Mouse (Mus musculus) WW6 (cell line): ENCODE results near the gene Hhex.
A peak's percentile ranks its signal among the peaks of the same experiment; 100 is the strongest.

Source experiments
- DNase-seq: peaks from one replicate; pipeline ENCODE4 v3.0.0-alpha.2; 2013; ENCODE audit warnings: low read depth, low spot score

The Hhex gene

DNA sequence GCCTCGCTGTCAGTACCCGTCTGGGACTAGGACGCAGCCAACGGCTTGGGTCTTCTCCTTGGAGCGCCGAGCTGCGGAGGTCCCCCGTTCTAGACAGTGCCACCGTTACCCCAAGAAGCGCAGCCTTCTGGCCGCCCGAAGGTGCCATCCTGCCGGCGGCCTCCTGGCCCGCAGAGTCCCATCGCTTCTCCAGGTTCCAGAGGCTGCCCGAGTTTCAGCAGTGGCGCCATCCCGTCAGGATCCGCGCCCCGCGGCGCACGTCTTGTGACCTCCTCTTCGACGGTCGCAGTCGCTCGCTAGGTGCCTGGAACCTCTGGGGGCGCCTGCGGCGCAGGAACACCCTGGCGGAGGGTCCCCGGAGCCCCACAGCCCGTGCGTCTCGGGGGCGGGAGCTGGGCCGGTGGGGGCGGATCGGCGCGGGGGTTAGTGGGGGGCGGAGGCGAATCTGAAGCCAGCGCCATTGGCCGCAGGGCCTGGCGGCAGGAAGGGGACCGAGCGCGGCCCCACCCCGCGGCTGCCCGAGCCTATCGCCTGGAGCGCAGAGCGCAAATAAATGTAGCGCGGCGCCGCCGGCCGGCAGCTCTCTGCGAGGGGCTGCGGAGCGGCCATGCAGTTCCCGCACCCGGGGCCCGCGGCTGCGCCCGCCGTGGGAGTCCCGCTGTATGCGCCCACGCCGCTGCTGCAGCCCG, at the start of gene Hhex:
Hhex (plus strand) TSS at position 548 of the 689 bp plus-strand sequence.
- DNase-seq: peak; percentile 55

DNA sequence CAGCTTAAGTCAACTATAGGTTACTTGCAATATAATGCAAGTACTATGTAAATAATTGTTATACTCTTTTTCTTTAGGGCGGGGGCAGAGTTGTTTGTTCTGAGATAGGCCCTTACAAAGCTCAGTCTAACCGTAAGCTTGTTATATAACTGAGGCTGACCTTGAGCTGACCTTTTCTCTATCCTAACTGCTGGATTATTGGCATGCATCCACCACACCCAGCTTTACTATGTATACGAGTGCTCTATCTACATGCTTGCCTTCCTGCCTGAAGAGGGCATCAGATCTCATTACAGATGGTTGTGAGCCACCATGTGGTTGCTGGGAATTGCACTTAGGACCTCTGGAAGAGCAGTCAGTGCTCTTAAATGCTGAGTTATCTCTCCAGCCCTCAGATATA, 48.5 kb upstream of the Hhex start:
- no peak for DNase-seq

DNA sequence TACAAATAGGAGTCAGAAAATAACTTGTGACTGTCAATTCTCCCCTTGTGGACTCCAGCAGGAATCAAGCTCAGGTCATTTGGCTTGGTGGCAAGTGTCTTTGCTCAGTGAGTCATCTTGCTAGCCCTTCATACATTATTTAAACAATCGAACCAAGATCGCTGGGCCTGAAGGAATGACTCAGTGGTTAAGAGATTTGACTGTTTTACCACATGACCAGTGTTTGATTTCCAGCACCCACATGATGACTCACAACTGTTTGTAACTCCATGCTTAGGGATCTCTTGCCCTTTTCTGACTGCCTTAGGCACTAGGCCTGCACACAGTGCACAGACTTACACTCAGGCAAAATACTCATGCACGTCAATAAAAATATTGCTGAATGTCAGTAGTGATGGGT, 42.7 kb upstream of the Hhex start:
- no peak for DNase-seq

DNA sequence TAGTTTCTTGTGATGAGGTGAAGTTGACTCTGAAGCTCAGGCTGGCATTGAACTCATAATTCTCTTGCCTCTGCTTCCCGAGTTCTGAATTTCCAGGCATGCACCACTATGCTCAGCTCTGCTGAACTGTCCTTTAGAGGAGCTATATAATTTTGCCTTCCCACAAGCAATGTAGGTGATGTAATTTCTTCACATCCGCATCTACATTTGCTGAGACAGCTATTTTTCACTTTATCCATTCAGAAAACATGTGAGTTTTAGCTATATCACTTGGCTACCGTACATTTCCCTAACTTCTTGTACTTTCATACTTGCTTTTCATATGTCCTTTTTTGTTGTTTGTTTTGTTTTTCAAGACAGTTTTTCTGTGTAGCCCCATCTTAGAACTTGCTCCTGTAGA, 38.3 kb upstream of the Hhex start:
- no peak for DNase-seq

DNA sequence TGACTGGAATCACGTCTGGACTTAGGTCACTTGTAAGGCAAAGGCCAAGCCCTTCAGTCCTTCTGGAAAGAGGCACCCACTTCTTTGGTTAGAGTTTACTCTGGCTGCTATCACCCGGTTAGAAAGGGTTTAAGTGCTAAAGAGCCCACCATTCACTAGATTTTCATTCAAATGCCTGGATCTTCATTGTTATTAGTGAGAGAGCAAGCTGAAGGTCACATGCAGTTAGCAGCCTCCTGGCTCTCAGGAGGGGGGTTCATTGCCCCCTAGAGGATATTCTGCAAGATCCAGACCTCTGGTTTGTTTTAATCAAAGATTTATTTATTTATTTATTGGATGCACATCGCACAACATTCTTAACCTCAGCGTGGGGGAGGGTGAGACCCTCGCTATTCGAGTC, 33.7 kb upstream of the Hhex start:
- DNase-seq: no peak

DNA sequence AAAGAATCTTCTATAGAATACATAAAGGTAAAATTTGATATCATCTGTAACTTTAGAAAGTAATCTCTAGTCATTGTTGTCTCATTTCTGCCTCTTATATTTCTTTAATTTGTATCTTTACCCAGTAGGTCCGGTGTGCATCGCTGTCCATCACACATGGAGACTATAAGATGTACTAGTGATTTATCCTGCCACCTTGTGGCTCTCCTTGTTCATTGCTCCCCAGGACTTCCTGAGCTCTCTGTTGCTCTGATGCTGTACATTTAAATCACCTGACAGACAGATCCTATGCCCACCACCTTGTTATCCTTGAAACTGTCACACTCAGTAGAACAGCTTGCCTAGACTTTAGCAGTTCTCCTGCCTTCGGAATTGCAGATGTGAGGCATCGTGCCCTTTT, 16.3 kb upstream of the Hhex start:
- DNase-seq: no peak

DNA sequence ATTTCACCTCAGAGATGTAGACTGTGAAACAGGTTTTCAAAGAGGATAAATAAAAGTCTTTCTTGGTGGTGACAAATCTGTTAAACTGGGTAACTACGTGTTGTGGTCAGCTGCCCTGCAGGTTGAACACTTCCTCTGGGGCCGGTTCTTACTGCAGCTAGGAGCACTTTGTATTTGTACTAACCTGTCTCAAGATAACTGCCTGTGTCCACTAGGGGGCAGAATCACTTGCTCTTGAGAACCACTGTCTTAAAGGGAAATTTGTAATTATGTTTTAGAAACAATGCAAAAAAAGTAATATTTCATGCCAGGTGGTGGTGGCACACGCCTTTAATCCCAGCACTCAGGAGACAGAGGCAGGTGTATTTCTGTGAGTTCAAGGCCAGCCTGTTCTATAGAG, 15.0 kb upstream of the Hhex start:
- DNase-seq: no peak

DNA sequence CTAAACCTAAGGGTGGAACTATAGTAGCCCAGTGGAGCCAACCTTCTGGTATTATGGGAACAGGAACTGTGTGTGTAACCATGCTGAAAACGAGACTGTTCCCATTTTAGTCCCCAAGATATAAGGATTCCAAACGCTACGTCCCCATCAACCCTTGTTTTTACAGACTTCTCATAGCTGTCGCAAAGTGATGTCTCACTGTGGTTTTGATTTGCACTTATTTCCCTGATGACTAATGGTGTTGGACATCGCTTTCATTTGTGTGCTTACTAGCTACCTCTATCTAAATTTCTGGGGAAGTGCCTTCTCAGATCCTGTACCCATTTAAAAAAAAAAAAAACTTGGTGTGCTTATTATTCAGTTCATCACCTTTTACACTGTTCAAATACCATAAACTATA, 6.0 kb upstream of the Hhex start:
- no peak for DNase-seq

DNA sequence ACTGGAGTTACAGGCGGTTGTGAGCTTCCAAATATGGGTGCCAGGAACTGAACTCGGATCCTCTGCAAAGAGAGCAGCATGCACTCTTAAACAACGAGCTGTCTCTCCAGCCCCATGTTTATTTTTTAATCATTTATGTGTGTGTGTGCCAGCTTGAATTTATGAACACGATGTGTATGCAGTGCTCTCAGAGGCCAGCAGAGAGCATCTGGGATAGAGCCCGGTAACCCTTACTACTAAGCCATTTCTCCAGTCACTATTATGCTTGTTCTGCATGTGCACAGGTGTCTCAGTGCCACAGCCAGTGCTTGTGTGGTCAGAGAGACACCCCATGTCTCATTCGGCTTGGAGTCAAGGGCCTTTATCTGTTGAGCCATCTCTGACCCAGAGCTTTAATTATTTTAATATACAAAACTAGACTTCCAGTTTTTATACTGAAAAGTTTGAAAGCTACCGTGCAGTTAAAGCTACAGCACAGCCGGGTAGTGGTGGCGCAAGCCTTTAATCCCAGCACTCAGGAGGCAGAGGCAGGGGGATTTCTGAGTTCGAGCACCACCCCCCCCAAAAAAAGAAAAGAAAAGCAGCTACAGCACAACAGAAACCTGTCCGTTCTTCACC, 3.4 kb upstream of the Hhex start:
- no peak for DNase-seq

DNA sequence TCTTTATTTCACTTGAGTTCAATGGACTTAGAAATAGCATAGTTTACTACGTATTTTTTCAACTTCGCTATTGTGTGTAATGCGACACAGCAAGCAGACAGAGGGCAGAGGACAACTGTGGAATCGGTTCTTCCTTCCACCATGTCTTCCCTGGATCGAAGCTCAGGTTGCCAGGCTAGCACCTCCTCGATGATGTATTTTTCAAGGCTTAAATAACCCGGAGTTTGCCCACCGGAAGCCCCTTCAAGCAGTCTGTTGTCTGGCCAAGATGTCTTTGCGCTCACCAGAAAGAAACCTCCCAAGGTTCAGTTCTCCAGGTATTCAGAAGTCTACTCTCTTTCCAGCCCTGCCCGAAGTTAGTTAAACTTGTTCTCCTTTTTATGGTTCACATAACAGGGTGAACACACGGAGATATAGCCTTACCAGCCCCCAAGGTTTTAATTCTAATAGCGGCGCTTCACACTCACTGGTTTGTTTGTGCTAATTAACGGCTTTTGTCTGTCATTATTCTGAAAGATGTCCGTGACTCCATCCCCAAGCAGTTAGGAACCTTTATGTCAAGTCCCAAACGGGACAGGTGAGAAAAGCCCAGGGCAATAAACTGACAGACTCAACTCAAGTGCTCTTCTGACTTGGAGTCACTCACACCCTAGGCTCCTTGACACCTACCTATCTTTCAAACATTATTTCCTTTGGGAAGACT, 1.6 kb upstream of the Hhex start:
- no peak for DNase-seq

DNA sequence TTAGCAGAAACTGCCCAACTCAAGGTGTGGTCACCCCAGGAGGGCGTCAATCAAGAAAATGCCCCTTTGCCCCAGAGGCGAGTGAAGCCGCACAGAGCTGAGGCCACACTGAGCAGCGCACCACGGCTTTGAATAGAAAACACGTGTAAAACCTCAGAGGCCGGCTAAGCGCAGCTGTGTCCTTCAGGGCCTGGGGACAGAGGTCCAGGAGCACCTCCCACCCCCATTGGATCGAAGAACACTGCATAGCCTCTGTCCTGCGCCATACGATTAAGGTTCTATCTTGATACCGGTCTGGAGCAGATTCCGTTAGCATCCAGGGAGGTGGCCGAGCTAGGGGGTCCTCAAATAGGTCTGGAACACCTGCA, 731 bp upstream of the Hhex start:
- peak; percentile 18 for DNase-seq

DNA sequence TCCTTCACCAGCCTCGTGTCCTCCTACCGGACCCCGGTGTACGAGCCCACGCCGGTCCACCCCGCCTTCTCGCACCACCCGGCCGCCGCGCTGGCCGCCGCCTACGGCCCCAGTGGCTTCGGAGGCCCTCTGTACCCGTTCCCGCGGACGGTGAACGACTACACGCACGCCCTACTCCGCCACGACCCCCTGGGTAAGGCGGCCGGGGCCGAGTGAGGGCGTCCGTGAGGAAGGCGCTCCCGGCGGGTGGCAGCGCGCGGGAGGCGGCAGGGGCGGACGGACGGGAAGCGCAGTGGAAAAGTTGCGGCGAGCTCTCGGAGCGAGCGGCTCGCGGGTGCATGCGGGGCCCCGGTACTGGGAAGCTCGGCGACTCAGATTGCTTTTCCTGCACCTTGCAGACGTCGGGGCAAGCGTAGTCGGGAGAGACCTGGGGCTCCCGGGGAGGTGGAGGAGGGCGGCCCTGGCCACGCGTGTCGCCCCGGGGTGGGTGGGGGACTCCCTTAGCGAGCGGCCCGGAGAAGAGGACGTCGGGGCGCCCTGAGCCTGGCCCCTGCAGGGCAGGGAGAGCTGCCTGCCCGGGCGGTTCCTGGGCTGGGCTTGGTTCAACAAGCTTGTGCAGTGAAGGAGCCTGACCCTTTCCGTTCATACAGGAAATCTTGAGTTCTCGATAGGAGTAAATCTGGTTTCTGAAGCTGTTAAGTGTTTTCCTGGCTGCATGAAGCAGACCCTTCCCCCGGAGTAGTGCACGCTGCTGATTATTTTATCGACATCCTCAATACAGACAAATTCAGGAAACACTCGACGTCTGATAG, 637 bp downstream of the Hhex start:
- peak; percentile 14 for DNase-seq

DNA sequence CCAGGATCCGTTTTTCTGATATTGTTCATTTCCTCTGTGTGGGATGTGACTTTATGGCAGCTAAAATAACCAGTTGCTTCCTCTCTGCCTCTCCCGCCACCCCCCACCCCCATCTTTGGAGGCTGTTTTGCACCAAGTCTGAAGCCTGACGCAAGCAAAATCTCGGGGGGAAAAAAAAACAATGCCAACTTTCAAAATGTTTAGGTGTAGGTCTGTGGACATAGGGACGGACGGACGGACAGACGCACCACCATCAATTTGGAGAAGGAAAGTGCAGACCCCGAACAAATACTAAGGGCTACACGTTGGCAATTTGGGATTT, 1.2 kb downstream of the Hhex start:
- DNase-seq: no peak

DNA sequence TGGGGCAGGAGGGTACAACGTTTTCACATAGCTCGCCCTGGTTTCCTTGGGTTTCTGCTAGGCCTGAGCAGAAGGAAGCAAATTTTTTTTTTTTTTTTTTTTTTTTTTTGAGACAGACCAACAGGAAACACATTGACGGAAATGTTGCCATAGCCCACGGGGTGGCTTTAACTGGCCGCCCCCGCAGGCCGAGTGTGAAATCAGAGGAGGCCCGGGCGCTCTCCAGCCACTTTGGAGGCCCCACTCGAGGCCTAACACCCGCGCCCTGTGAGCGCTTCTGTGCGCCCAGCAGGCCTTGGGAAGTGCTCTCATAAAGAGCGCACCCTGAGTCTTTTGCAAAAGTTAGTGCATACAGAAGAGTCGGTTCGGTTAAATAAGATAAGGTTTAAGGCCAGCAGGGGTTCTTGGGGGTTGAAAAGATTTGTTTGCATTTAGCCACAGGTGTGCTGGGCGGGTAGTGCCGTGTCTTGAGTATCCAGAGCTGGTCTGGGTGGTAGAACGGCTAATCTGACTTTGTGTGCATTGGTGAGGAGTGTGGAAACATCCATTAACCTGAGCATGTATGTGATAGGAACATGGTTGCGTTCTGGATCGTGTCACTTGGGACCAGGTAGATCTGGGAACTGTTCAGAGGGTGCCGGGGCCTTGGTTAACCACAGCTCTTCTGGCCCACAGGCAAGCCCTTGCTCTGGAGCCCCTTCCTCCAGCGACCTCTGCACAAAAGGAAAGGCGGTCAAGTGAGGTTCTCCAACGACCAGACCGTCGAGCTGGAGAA, 2.1 kb downstream of the Hhex start:
- no peak for DNase-seq

DNA sequence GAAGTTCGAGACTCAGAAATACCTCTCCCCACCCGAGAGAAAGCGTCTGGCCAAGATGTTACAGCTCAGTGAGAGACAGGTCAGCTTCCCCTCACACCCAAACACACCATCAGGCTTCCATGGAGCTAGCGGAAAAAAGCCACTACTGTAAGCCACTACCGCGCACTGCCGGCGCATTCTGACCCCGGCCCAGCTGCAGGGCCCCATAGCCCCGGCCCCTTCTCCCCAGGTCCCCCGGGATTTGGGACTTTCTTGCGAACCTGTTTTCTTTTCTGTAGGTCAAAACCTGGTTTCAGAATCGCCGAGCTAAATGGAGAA, 2.6 kb downstream of the Hhex start:
- DNase-seq: no peak

DNA sequence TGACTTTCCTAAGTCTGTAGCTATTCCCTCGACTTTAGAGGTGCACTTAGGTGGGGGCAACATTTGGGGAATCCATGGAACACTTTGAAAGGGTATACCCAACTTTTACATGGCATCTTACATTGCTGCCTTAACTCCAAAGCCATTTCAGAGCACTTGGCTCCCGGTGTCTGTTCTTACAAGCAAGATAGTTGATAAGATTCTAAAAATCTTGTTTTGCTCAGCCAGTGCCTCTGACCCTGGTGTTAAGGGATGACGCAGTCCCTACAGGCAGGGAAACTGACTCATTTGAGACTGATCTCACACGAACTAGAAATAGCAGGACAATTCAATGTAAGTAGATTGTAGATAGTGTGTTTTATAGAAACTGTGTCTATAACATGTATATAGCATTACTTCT, 5.6 kb downstream of the Hhex start:
- no peak for DNase-seq

DNA sequence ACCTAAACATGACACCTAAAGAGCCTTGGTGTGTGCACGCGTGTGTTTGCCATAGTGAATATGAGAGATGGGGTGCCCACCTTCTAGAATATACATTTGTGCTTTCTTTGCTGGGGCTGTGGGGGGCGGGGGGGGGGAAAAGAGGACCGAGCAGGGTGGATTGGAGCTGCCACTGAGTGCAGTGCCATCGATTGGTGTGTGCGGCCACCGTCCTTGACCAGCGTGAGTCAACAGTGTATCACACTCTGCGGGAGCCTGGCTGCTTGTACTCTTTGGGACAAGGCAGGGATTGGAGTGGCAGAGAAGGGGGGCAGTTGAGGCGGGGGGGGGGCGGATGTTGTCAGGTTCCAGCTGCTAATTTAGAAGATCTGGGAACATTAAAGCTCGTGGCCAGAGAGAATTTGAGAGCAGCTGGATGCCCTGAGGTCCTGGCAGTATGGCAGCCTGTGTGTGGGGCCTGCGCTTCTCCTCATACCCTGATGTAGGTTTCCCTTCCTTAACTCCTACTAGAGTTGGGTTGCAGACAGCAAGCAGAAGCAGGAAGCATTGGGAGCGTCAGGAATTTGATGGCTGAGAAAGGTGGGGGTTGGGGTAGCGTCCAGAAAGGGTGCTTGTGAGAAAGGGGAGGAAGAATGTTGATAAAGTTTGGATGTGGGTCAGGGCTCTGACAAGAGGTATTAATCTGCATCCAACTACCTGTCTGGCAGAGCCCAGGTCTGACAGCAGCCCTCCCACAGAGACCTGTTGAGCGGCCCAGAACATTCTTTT, 6.3 kb downstream of the Hhex start:
- DNase-seq: no peak

DNA sequence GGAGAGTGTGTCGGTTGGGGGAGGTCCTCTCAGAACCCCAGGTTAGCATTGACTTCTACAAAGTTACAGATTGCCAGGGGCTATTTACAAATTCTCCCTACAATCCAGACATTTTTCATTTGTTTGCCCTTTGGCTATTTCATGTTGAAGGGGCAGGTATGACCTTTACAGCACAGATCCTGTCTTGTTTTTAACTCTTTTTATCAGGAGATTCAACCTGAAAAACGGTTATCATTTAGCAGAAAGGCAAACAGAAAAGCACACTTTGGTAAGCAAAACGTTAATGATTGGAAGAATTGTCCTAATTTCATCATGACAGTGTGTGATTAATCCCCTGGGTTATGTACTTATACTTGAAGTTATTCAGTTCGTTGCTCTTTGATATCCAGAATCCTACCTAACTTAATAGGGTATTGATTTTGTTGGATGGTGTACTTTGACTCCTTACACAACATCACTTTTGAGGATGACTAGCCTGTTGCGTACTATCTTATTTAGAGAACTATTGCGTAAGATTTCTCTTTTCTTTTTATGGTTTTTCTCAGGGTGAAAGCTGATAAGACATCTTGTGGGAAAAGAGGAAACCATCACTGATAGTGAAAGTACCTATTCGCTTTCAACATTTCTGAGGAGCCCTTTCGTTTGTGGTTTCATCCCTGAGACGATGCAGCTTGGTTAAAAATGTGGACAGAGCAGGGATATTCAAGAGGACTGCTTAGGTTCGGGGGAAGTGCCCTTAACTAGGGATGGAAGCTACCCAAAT, 8.1 kb downstream of the Hhex start:
- no peak for DNase-seq

DNA sequence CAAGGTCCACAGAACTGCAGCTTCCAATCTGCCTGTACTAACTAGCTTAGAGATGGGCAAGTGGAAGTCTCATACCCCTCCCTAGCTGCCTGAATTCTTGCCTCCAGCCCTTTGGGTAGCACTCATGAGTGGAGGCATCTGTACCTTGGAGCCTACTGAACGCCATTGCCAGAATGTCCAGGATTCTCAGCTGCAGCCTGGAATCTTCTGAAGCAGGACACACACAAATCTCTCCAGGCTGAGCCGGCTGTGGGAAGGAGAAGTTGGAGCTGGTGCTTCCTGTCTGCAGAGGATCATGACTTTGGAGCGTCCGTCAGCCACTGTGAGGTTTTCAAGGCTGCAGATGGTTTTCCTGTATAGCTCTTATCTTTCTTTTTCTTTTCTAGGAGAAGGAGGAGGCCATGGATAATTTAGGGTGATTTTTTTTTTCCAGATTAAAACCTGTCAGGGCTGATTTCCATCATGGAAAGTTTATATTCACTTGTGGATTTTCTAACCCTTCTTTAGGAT, 9.1 kb downstream of the Hhex start:
- no peak for DNase-seq

DNA sequence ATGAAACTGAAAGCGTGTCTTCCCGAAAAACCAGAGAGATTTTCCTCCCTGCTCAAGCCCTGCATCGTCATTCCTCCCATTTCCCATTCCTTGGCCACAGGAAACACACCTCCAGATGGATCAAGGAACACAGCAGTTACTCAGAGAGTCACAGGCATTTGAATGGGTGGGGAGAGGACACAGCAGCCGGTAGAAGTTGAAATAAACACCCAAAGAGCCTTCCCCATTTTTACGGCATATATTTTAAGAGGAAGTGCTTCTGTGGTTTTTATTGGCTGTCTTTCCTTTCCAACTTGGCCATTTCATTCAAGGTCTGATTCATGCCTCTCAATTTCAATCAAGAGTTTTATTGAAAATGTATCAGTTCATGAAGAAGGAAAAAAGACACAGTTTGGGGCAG, 13.6 kb downstream of the Hhex start:
- DNase-seq: no peak
